8 mouse cellular contexts compared by ENCODE assay signal in the genomic region with DNA sequence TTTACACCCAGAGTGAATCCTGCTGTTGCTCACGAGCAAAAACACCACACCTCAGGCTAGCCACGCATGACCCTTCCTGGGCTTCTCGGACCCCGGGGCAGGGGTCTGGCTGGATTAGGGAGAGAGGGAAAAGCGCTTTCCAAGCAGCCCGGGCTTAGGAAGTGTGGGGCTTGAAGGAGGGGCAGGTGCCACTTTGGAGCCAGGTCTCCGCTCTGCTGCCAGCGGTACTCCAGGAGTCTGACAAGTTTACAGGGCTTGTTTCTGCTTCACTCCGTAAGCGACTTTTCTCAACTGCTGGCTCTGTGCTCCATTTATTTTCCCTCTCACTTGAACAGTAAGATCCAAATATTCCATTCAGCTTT. TPM values are rescaled to one million over a fixed set of nuclear protein-coding genes. Genes with fewer than 3 reads are reported as not detected.
DNase-seq lines count a peak whose midpoint lies in the region; ATAC-seq lines count a peak whose summit lies in the region.

No protein-coding gene starts in this region.

- no peaks in the 10 kb centered on the region for H3K9me3 ChIP-seq in heart, embryonic 12.5 days (replicated peaks)
- H3K9me3 ChIP-seq in hindbrain, embryonic 16.5 days (ENCODE audit: control insufficient read depth, low read length): no peaks in the 10 kb centered on the region
- H3K9me3 ChIP-seq in neural tube, embryonic 13.5 days: no peaks in the 10 kb centered on the region

- no peak for DNase-seq in heart, postnatal 14 days
- DNase-seq in retina, embryonic 14.5 days (ENCODE audit: low spot score): peak; percentile 42
- DNase-seq in retina, postnatal 1 day: no peak
- no peak for DNase-seq in gastrocnemius, postnatal 14 days

- peak overlapping the region; percentile 69 for H3K4me3 ChIP-seq in heart, embryonic 12.5 days
- H3K4me3 ChIP-seq in hindbrain, embryonic 16.5 days (ENCODE audit: low read length): peak overlapping the region; percentile 81
- H3K4me3 ChIP-seq in neural tube, embryonic 13.5 days: peak overlapping the region; percentile 76

- peak overlapping the region; percentile 96 for H3K4me2 ChIP-seq in heart, embryonic 12.5 days
- peak overlapping the region; percentile 90 for H3K4me2 ChIP-seq in hindbrain, embryonic 16.5 days (ENCODE audit: low read length)
- peak overlapping the region; percentile 88 for H3K4me2 ChIP-seq in neural tube, embryonic 13.5 days

- H3K36me3 ChIP-seq in heart, embryonic 12.5 days: no peaks in the 10 kb centered on the region
- no peaks in the 10 kb centered on the region for H3K36me3 ChIP-seq in hindbrain, embryonic 16.5 days (ENCODE audit: control insufficient read depth, insufficient read depth, low read length)
- no peaks in the 10 kb centered on the region for H3K36me3 ChIP-seq in neural tube, embryonic 13.5 days

- peaks cover 9% of the 10 kb centered on the region for H3K4me1 ChIP-seq in heart, embryonic 12.5 days (replicated peaks)
- H3K4me1 ChIP-seq in hindbrain, embryonic 16.5 days (ENCODE audit: control insufficient read depth, insufficient read depth, low read depth, low read length): no peaks in the 10 kb centered on the region
- H3K4me1 ChIP-seq in neural tube, embryonic 13.5 days (replicated peaks): peaks cover 31% of the 10 kb centered on the region

- intact Hi-C loops in heart, postnatal 14 days (cut with DNase I): no loop called here
- intact Hi-C loops in gastrocnemius, postnatal 14 days (cut with DNase I; ENCODE audit: low total_unique reads): no loop called here

- no peak overlapping the region for H3K27ac ChIP-seq in heart, embryonic 12.5 days (ENCODE audit: poor library complexity, severe bottlenecking)
- H3K27ac ChIP-seq in hindbrain, embryonic 16.5 days (ENCODE audit: low read depth, low read length): peak overlapping the region; percentile 95
- H3K27ac ChIP-seq in neural tube, embryonic 13.5 days (replicated peaks): peak overlapping the region; percentile 96

- no peak for ATAC-seq in heart, embryonic 12.5 days (ENCODE audit: insufficient number of reproducible peaks, low FRiP score)
- ATAC-seq in hindbrain, embryonic 16.5 days: no peak
- no peak for ATAC-seq in neural tube, embryonic 13.5 days (ENCODE audit: low read depth)
- no peak for ATAC-seq in CD4-positive, CD25-positive, alpha-beta regulatory T cell, adult 4 months

- H3K9ac ChIP-seq in heart, embryonic 12.5 days: peak overlapping the region; percentile 65
- H3K9ac ChIP-seq in hindbrain, embryonic 16.5 days (ENCODE audit: low read depth, low read length): peak overlapping the region; percentile 88
- H3K9ac ChIP-seq in neural tube, embryonic 13.5 days: peak overlapping the region; percentile 82

- H3K27me3 ChIP-seq in heart, embryonic 12.5 days (replicated peaks): peaks cover 36% of the 10 kb centered on the region
- no peaks in the 10 kb centered on the region for H3K27me3 ChIP-seq in hindbrain, embryonic 16.5 days (replicated peaks; ENCODE audit: control insufficient read depth, insufficient read depth, low read length)
- H3K27me3 ChIP-seq in neural tube, embryonic 13.5 days: no peaks in the 10 kb centered on the region

- 2% methylated on average over 10 of the region's 10 CpGs for WGBS in heart, embryonic 12.5 days
- WGBS in hindbrain, embryonic 16.5 days: under 1% methylated on average over 10 of the region's 10 CpGs
- 1% methylated on average over 10 of the region's 10 CpGs for WGBS in neural tube, embryonic 13.5 days

RNA-seq across cellular contexts. Expression of gene Negr1, which starts 0.8 kb away (rescaled TPM):
- polyA plus RNA-seq in heart, embryonic 12.5 days (2016; fragmentation: Nextera tagmentation; extraction: Ambion mirVana): 2.2 and 2.8 TPM in 2 replicates
- total RNA-seq in heart, postnatal 14 days (2021): 1 to 10 TPM; 1.5 to 3.4 TPM
- polyA plus RNA-seq in hindbrain, embryonic 16.5 days (2015; fragmentation: Nextera tagmentation; extraction: Ambion mirVana): 46.0 and 50.8 TPM in 2 replicates
- 18.3 and 19.9 TPM in 2 replicates for polyA plus RNA-seq in neural tube, embryonic 13.5 days (2015; fragmentation: Nextera tagmentation; extraction: Ambion mirVana)
- not detected for polyA plus RNA-seq in CD4-positive, CD25-positive, alpha-beta regulatory T cell, adult 4 months (2017; shearing (Covaris generic))
- total RNA-seq in gastrocnemius, postnatal 14 days (2021): 1 to 10 TPM; 1.2 to 1.7 TPM
